Mouse (Mus musculus) lung, adult 2 months (tissue): ENCODE measurements around the gene Syp. TPM values are rescaled to one million over a fixed set of nuclear protein-coding genes. Genes with fewer than 3 reads are reported as not detected.

Source experiments
- DNase-seq: peaks from one replicate; pipeline ENCODE4 v3.0.0; 2022
- H3K4me1 ChIP-seq: fragments of 200-500 bp; 2 replicates; pipeline ENCODE4 v1.6.1; 2011; ENCODE audit warnings: low read length; ENCODE audit not compliant: control insufficient read depth, insufficient read depth
- H3K4me3 ChIP-seq: fragments of 200-500 bp; replicated peaks from 2 replicates; pipeline ENCODE3; 2011; ENCODE audit warnings: low read depth, mild to moderate bottlenecking, control low read depth, low read length; ENCODE audit errors: extremely low read depth
- CTCF ChIP-seq: fragments of 200-500 bp; IDR thresholded peaks from 2 replicates; pipeline ENCODE4 v1.5.1; 2011; ENCODE audit warnings: mild to moderate bottlenecking, low read length, control low read depth; ENCODE audit not compliant: insufficient read depth
- POLR2A ChIP-seq: fragments of 200-500 bp; IDR thresholded peaks from 2 replicates; pipeline ENCODE4 v1.6.1; 2011; ENCODE audit warnings: low read depth, mild to moderate bottlenecking, control low read depth, low read length, borderline replicate concordance; ENCODE audit errors: extremely low read depth
- WGBS: fragments of 180-500 bp; shearing (Covaris S2); methylation state at CpG from one replicate; pipeline ENCODE4 v1.1.7; 2018; 5-methylcytosine and 5-hydroxymethylcytosine counted together
- polyA plus RNA-seq: library from polyadenylated mRNA; depleted of rRNA; stranded (reverse); fragments of >200 nt; gene quantifications from 2 replicates; pipeline ENCODE4 v1.2.3, GENCODE M21; 2012; rRNA removed

Gene Syp
- polyA plus RNA-seq, result 3.7 and 5.8 TPM in 2 replicates

GRCm38 (mm10) chrX:7638401-7639091, at the start of gene Syp:
TSS of gene Syp (plus strand) at chrX:7638471.
- Histone ChIP-seq H3K4me3 (peak within 1 kb of the TSS; percentile 29), H3K4me1 (no peaks in the 10 kb centered on the region)
- 28% methylated on average over 40 of the region's 42 CpGs for WGBS
- no peak for TF ChIP-seq POLR2A
- TF ChIP-seq CTCF, result no peak
- DNase-seq, result peak; percentile 46

- H3K4me1 ChIP-seq, result no peaks in the 10 kb centered on the region
- no peak overlapping the region for H3K4me3 ChIP-seq
- no peak for DNase-seq
- WGBS, result 78% methylated on average over 9 of the region's 9 CpGs
- TF ChIP-seq CTCF (no peak), POLR2A (no peak)
Measured at GRCm38 (mm10) chrX:7595371-7595770, 42.9 kb upstream of the Syp start.

DNA sequence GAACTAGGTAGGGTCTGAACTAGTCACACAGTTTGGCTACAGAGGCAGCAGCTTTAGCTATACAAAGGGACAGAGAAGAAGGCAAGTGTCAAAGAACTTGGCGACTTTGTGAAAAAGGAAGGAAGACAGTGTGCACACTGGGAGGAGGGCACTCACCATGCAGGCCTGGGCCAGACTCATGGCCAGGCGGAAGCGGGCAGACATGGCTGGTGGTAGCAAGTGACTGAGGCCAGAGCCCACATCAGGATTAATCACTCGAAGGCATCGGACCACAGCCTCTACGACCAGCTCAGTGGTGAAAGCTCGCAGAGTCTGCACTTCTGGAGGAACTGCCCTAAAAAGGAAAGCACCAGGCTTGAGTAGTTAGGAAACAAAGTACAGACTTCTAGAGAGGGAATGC, 34.3 kb upstream of the Syp start:
- no peak for TF ChIP-seq CTCF
- no peak for TF ChIP-seq POLR2A
- DNase-seq, result no peak
- Histone ChIP-seq H3K4me3 (no peak overlapping the region), H3K4me1 (no peaks in the 10 kb centered on the region)
- 78% methylated on average over 7 of the region's 7 CpGs for WGBS

- DNase-seq, result peak; percentile 77
- no peak for TF ChIP-seq CTCF
- TF ChIP-seq POLR2A, result peak; percentile 32; the same call in 1 of the 2 replicates
- WGBS, result 26% methylated on average over 28 of the region's 28 CpGs
- H3K4me1 ChIP-seq, result no peaks in the 10 kb centered on the region
- peak within 1 kb of the TSS; percentile 95 for H3K4me3 ChIP-seq
Measured at GRCm38 (mm10) chrX:7604879-7605574, 33.2 kb upstream of the Syp start, which contains the start of gene Ccdc22. TSS of gene Ccdc22 (minus strand) at chrX:7605517.

GRCm38 (mm10) chrX:7605575-7605941, 32.7 kb upstream of the Syp start:
- WGBS, result 32% methylated on average over 8 of the region's 8 CpGs
- TF ChIP-seq POLR2A (no peak), CTCF (no peak)
- H3K4me1 ChIP-seq, result no peaks in the 10 kb centered on the region
- no peak overlapping the region for H3K4me3 ChIP-seq
- no peak for DNase-seq

DNA sequence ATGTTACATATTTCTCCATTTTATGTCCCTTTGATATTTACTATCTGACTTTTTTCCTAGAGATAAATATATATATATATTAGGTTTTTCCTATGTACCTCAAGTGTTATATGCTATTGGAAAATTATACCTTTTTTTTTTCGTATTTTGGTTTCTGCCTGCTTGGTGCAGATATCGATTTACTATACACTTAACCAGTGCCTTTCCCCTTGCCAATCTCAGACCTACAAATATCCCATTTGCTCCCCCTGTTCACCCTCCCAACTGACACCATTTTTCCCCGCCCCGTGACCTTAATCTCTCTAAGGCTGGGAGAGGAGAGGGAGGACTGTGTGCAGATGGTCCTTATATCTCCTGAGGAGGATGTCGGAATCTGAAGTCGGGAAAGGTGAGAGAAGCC, 31.5 kb upstream of the Syp start, which contains the start of gene Cacna1f:
Gene Cacna1f, plus strand, starts transcription at position 301 of the 400 bp plus-strand sequence.
- TF ChIP-seq CTCF (no peak), POLR2A (no peak)
- no peak for DNase-seq
- H3K4me1 ChIP-seq, result no peaks in the 10 kb centered on the region
- WGBS, result 72% methylated on average over 6 of the region's 6 CpGs
- H3K4me3 ChIP-seq, result no peak within 1 kb of the TSS

DNA sequence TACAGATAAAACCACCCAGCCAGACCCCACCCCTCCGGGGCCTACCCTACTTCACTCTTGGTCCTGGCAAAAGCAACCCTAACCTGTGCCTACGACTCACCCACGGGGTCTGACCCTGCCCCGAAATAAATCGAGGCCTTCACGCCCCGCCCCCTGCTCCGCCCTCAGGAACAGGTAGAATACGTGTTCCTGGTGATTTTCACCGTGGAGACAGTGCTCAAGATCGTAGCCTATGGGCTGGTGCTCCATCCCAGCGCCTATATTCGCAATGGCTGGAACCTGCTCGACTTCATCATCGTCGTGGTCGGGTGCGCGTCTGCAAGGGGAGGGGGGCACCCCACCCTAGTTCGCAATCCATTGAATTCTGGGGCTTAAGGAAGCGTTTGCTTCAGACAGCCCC, 28.2 kb upstream of the Syp start:
- no peak for DNase-seq

GRCm38 (mm10) chrX:7610536-7611258, 27.6 kb upstream of the Syp start:
- no peak for DNase-seq
- 42% methylated on average over 26 of the region's 26 CpGs for WGBS
- no peak for TF ChIP-seq POLR2A
- TF ChIP-seq CTCF, result no peak
- Histone ChIP-seq H3K4me1 (no peaks in the 10 kb centered on the region), H3K4me3 (no peak overlapping the region)

More for the DNA sequence above, 28.2 kb upstream of the Syp start:
- no peak for TF ChIP-seq CTCF
- TF ChIP-seq POLR2A, result no peak
- H3K4me3 ChIP-seq, result no peak overlapping the region
- H3K4me1 ChIP-seq, result no peaks in the 10 kb centered on the region
- WGBS, result 35% methylated on average over 21 of the region's 21 CpGs

- 71% methylated on average over 12 of the region's 12 CpGs for WGBS
- TF ChIP-seq CTCF, result no peak
- no peak for DNase-seq
Measured at GRCm38 (mm10) chrX:7617889-7618551, 20.3 kb upstream of the Syp start.

More at GRCm38 (mm10) chrX:7617889-7618551, 20.3 kb upstream of the Syp start:
- H3K4me1 ChIP-seq, result no peaks in the 10 kb centered on the region
- H3K4me3 ChIP-seq, result no peak overlapping the region
